Mouse (Mus musculus) lung, embryonic 14.5 days (tissue): ENCODE measurements at regions not wholly inside any gene's neighbourhood (a gene's known extent, or its start where the extent isn't known, plus 50 kb on each side); places are given as distances from the start of the nearest gene placed in this dataset.

Experiments used
- ATAC-seq: fragments of 200-750 bp; cut with Nextera tagmentation; 2 replicates; pipeline ENCODE4 v1.8.0; 2017; ENCODE audit warnings: mild to moderate bottlenecking, moderate TSS enrichment, moderate library complexity; ENCODE audit not compliant: insufficient read depth
- DNase-seq: peaks from one replicate; pipeline ENCODE4 v3.0.0-alpha.2; 2015
- H3K27ac ChIP-seq: fragments of 300-500 bp; sonication (generic); 2 replicates; pipeline ENCODE4 v1.5.1; 2014; ENCODE audit warnings: low read depth, mild to moderate bottlenecking, moderate library complexity
- H3K27me3 ChIP-seq: fragments of 300-500 bp; sonication (generic); 2 replicates; pipeline ENCODE4 v1.6.1; 2014; ENCODE audit warnings: low read length, control low read depth; ENCODE audit not compliant: insufficient read depth
- H3K36me3 ChIP-seq: fragments of 300-500 bp; sonication (generic); 2 replicates; pipeline ENCODE4 v1.6.1; 2014; ENCODE audit warnings: control low read depth; ENCODE audit not compliant: insufficient read depth
- H3K4me1 ChIP-seq: fragments of 300-500 bp; sonication (generic); 2 replicates; pipeline ENCODE4 v1.6.1; 2014; ENCODE audit warnings: antibody characterized with exemption, control low read depth; ENCODE audit not compliant: insufficient read depth
- H3K4me2 ChIP-seq: fragments of 300-500 bp; sonication (generic); 2 replicates; pipeline ENCODE4 v1.6.1; 2014; ENCODE audit warnings: mild to moderate bottlenecking
- H3K4me3 ChIP-seq: fragments of 300-500 bp; sonication (generic); 2 replicates; pipeline ENCODE4 v1.5.1; 2014; ENCODE audit warnings: low read depth, low read length
- H3K9ac ChIP-seq: fragments of 300-500 bp; sonication (generic); 2 replicates; pipeline ENCODE4 v1.6.1; 2014
- H3K9me3 ChIP-seq: fragments of 300-500 bp; sonication (generic); 2 replicates; pipeline ENCODE4 v1.6.1; 2016; ENCODE audit warnings: low read depth, low read length, control low read depth
- CTCF ChIP-seq: IDR thresholded peaks from 2 replicates; pipeline ENCODE4 v1.5.1; 2016; ENCODE audit warnings: antibody characterized with exemption, low read depth
- WGBS: fragments of 180-500 bp; shearing (Covaris S2); extraction: QIAGEN DNeasy Blood & Tissue Kit; methylation state at CpG from one replicate; pipeline ENCODE4 v1.1.7; 2014; 5-methylcytosine and 5-hydroxymethylcytosine counted together

GRCm38 (mm10) chr5:133744136-133744535, 355.4 kb upstream of the Castor2 start:
- Histone ChIP-seq H3K4me1 (no peaks in the 10 kb centered on the region), H3K9me3 (no peaks in the 10 kb centered on the region), H3K4me2 (no peak overlapping the region), H3K36me3 (no peaks in the 10 kb centered on the region), H3K27me3 (no peaks in the 10 kb centered on the region), H3K9ac (no peak overlapping the region), H3K4me3 (no peak overlapping the region), H3K27ac (no peak overlapping the region)
- ATAC-seq (no peak), DNase-seq (no peak)
- TF ChIP-seq CTCF = no peak
- WGBS = 87% methylated on average over 3 of the region's 3 CpGs

- no peak for TF ChIP-seq CTCF
- no peak for ATAC-seq
- WGBS = 65% methylated on average over 2 of the region's 2 CpGs
Measured at GRCm38 (mm10) chr5:133743606-133744005, 355.9 kb upstream of the Castor2 start.

DNA sequence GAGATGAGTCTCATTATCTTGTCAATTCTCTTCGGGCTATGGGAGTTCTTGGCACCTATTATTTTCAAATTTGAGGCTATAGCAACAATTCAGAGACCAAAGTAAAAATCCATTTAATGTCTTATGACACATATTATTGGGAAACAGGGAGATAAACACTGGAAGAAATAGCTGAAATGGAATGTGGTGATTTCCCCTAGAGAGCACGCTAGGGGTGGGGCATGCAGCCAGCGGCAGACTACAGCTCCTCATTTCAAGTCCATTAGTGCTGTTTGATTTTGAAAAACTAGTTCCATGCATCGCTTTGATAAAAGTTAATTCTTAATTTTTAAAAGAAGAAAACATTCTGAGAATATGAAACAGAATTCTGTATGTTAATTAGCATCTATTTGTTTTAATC, 367.6 kb upstream of the Castor2 start:
- no peak overlapping the region for H3K27ac ChIP-seq
- no peaks in the 10 kb centered on the region for H3K4me1 ChIP-seq
- no peak overlapping the region for H3K9ac ChIP-seq
- WGBS = 46% methylated on average over 4 of the region's 4 CpGs
- no peak for ATAC-seq
- H3K4me3 ChIP-seq = no peak overlapping the region
- no peaks in the 10 kb centered on the region for H3K9me3 ChIP-seq
- no peaks in the 10 kb centered on the region for H3K27me3 ChIP-seq
- DNase-seq = peak; percentile 64
- H3K36me3 ChIP-seq = no peaks in the 10 kb centered on the region
- H3K4me2 ChIP-seq = no peak overlapping the region
- TF ChIP-seq CTCF = no peak

More at GRCm38 (mm10) chr5:133743606-133744005, 355.9 kb upstream of the Castor2 start:
- Histone ChIP-seq H3K9me3 (no peaks in the 10 kb centered on the region), H3K4me3 (no peak overlapping the region), H3K4me1 (no peaks in the 10 kb centered on the region), H3K27me3 (no peaks in the 10 kb centered on the region), H3K36me3 (no peaks in the 10 kb centered on the region), H3K27ac (no peak overlapping the region), H3K4me2 (no peak overlapping the region), H3K9ac (no peak overlapping the region)
- no peak for DNase-seq

DNA sequence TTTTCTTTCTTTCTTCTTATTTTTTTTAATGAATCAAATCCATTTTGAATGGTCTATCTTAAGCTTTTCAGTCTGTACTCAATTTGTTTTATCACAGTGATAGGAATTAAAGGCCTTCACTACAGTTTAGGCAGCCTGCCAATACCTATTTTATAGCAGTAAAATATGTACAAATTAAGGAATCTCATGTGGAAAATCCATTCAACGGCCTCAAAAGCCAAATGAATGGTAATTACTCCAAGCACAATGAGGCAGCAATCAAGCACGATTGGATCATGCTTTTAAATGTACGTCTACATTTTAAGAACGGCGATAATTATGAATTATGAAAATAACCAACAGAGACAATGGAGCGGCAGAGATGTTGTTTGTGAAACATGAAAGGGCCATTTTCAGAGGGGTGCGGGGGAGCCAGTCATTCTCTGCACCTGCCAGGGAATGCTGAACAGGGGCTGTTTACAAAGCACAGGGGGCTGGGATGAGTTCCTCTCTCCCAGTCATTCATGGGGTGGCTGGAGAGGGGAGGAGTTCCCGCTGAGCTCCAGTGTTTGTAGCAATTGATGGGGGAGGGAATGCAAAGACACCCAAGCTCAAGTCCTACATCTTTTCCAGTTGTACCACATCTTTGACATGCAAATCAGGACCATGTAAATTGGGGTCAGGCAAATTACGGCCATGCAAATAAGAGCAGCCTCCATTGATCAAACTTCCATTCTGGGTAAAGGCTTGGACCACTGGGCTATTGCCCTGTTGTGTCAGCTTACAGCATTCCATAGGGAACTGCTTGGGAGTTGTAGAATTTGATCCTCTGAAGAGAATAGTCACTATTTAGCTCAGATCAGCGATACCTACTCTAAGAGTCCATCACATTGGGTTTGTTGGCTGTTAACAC, 381.1 kb upstream of the Castor2 start:
- DNase-seq = peak; percentile 6

DNA sequence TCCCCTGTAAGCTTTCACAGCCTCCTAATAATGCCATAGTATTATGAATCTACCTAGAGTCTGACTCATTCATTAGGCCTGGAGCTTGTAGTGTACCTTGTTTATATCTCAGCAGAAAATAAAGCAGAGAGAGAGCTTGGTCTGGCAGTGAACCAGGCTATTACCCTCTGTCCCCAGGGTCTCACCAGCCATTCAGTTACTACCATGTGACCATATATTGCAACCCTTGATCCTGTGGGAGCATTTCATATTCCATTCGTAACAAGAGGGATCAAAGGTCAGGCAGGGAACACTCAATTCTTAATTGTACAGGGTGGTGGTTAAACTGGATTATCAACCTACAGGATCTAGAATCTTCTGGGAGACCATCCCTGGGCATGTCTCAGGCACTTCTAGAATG, 383.7 kb upstream of the Castor2 start:
- WGBS = 94% methylated on average over 1 of the region's 1 CpGs
- Histone ChIP-seq H3K4me2 (no peak overlapping the region), H3K9ac (no peak overlapping the region), H3K27me3 (no peaks in the 10 kb centered on the region), H3K36me3 (no peaks in the 10 kb centered on the region), H3K9me3 (no peaks in the 10 kb centered on the region), H3K4me1 (no peaks in the 10 kb centered on the region), H3K27ac (no peak overlapping the region), H3K4me3 (no peak overlapping the region)
- no peak for DNase-seq
- no peak for ATAC-seq
- no peak for TF ChIP-seq CTCF

More for the DNA sequence above, 381.1 kb upstream of the Castor2 start:
- no peak overlapping the region for H3K4me2 ChIP-seq
- no peaks in the 10 kb centered on the region for H3K27me3 ChIP-seq
- 63% methylated on average over 10 of the region's 10 CpGs for WGBS
- TF ChIP-seq CTCF = no peak
- H3K4me3 ChIP-seq = no peak overlapping the region
- H3K9me3 ChIP-seq = no peaks in the 10 kb centered on the region
- H3K27ac ChIP-seq = no peak overlapping the region
- ATAC-seq = no peak
- no peaks in the 10 kb centered on the region for H3K4me1 ChIP-seq
- no peak overlapping the region for H3K9ac ChIP-seq
- no peaks in the 10 kb centered on the region for H3K36me3 ChIP-seq

- ATAC-seq = no peak
- Histone ChIP-seq H3K4me1 (no peaks in the 10 kb centered on the region), H3K27me3 (no peaks in the 10 kb centered on the region), H3K36me3 (no peaks in the 10 kb centered on the region), H3K4me3 (no peak overlapping the region), H3K4me2 (no peak overlapping the region), H3K27ac (no peak overlapping the region), H3K9me3 (no peaks in the 10 kb centered on the region), H3K9ac (no peak overlapping the region)
- no peak for DNase-seq
- TF ChIP-seq CTCF = no peak
- 47% methylated on average over 3 of the region's 3 CpGs for WGBS
Measured at GRCm38 (mm10) chr5:133712652-133713051, 386.9 kb upstream of the Castor2 start.

DNA sequence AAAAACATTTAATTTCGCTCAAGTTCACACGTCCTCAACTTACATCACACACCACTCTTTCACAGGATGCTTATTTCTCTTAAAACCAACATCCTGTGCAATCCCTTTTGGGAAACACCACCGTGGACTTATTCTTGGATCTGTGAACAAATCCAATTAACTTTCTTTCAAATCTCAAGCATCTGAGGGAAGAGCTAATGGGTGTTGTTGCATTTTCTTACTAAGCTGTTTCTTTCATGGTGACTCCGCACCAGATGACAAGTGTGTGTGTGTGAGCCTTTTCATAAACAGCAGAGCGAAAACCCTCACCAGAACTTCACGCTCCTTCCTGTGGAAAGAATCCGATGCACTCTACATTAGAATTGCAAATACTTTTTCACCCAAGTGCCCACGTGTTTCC, 390.6 kb upstream of the Castor2 start:
- TF ChIP-seq CTCF = no peak
- Histone ChIP-seq H3K27ac (no peak overlapping the region), H3K4me1 (no peaks in the 10 kb centered on the region), H3K27me3 (no peaks in the 10 kb centered on the region), H3K36me3 (no peaks in the 10 kb centered on the region), H3K9me3 (no peaks in the 10 kb centered on the region), H3K4me3 (no peak overlapping the region), H3K4me2 (no peak overlapping the region), H3K9ac (no peak overlapping the region)
- DNase-seq (no peak), ATAC-seq (no peak)
- 69% methylated on average over 8 of the region's 8 CpGs for WGBS
